Mouse (Mus musculus) intestine, embryonic 16.5 days (tissue): ENCODE results near the gene Qdpr. TPM values are rescaled to one million over a fixed set of nuclear protein-coding genes. Genes with fewer than 3 reads are reported as not detected.
A peak's percentile ranks its signal among the peaks of the same experiment; 100 is the strongest.

Experiments
- ATAC-seq: fragments of 200-750 bp; cut with Nextera tagmentation; 2 replicates; pipeline ENCODE4 v1.8.0; 2017; ENCODE audit warnings: moderate TSS enrichment, moderate library complexity
- H3K27ac ChIP-seq: fragments of 300-500 bp; sonication (generic); 2 replicates; pipeline ENCODE4 v1.5.1; 2014; ENCODE audit warnings: mild to moderate bottlenecking, low read length
- H3K27me3 ChIP-seq: fragments of 300-500 bp; sonication (generic); replicated peaks from 2 replicates; pipeline ENCODE4 v1.6.1; 2014; ENCODE audit warnings: low read length, control low read depth, mixed read lengths; ENCODE audit not compliant: control insufficient read depth, insufficient read depth
- H3K36me3 ChIP-seq: fragments of 300-500 bp; sonication (generic); 2 replicates; pipeline ENCODE4 v1.6.1; 2014; ENCODE audit warnings: low read length, control low read depth; ENCODE audit not compliant: control insufficient read depth, insufficient read depth
- H3K4me1 ChIP-seq: fragments of 300-500 bp; sonication (generic); 2 replicates; pipeline ENCODE4 v1.6.1; 2014; ENCODE audit warnings: low read length, control low read depth, mixed read lengths; ENCODE audit not compliant: control insufficient read depth, insufficient read depth
- H3K4me2 ChIP-seq: fragments of 300-500 bp; sonication (generic); 2 replicates; pipeline ENCODE4 v1.6.1; 2014; ENCODE audit warnings: low read depth, low read length, control low read depth
- H3K4me3 ChIP-seq: fragments of 300-500 bp; sonication (generic); 2 replicates; pipeline ENCODE4 v1.5.1; 2014; ENCODE audit warnings: mild to moderate bottlenecking, low read length
- H3K9ac ChIP-seq: fragments of 300-500 bp; sonication (generic); 2 replicates; pipeline ENCODE4 v1.6.1; 2014; ENCODE audit warnings: low read depth, low read length
- H3K9me3 ChIP-seq: fragments of 300-500 bp; sonication (generic); 2 replicates; pipeline ENCODE4 v1.6.1; 2016; ENCODE audit warnings: low read length, control low read depth; ENCODE audit not compliant: control insufficient read depth
- WGBS: fragments of 180-500 bp; shearing (Covaris S2); extraction: QIAGEN DNeasy Blood & Tissue Kit; methylation state at CpG from one replicate; pipeline ENCODE4 v1.1.7; 2014; 5-methylcytosine and 5-hydroxymethylcytosine counted together
- polyA plus RNA-seq: library from polyadenylated mRNA; unstranded; fragments of >200 nt; fragmentation: Nextera tagmentation; extraction: Ambion mirVana; gene quantifications from 2 replicates; pipeline ENCODE4 v1.2.1, GENCODE M21; 2015

Qdpr gene
- 359 and 405 TPM in 2 replicates for polyA plus RNA-seq

GRCm38 (mm10) chr5:45449831-45450716, at the start of gene Qdpr:
Qdpr (minus strand) TSS chr5:45450236.
- H3K9ac ChIP-seq, result peak within 1 kb of the TSS; percentile 78
- WGBS, result under 1% methylated on average over 70 of the region's 70 CpGs
- peak within 1 kb of the TSS; percentile 91 for H3K27ac ChIP-seq
- H3K9me3 ChIP-seq, result no peaks in the 10 kb centered on the region
- ATAC-seq, result peak; percentile 98
- peaks cover 11% of the 10 kb centered on the region for H3K4me1 ChIP-seq
- peak within 1 kb of the TSS; percentile 84 for H3K4me2 ChIP-seq
- no peaks in the 10 kb centered on the region for H3K36me3 ChIP-seq
- no peaks in the 10 kb centered on the region for H3K27me3 ChIP-seq
- H3K4me3 ChIP-seq, result peak within 1 kb of the TSS; percentile 65

GRCm38 (mm10) chr5:45497564-45497963, 47.5 kb upstream of the Qdpr start:
- Histone ChIP-seq H3K36me3 (peaks cover 12% of the 10 kb centered on the region), H3K9ac (no peak overlapping the region), H3K4me3 (no peak overlapping the region), H3K27me3 (no peaks in the 10 kb centered on the region), H3K4me2 (no peak overlapping the region), H3K4me1 (peaks cover 13% of the 10 kb centered on the region), H3K27ac (no peak overlapping the region), H3K9me3 (no peaks in the 10 kb centered on the region)
- WGBS, result 86% methylated on average over 5 of the region's 5 CpGs
- ATAC-seq, result no peak

- no peak for ATAC-seq
- H3K4me3 ChIP-seq, result no peak overlapping the region
- no peaks in the 10 kb centered on the region for H3K9me3 ChIP-seq
- H3K4me2 ChIP-seq, result no peak overlapping the region
- 90% methylated on average over 12 of the region's 12 CpGs for WGBS
- no peak overlapping the region for H3K27ac ChIP-seq
- no peaks in the 10 kb centered on the region for H3K27me3 ChIP-seq
- peaks cover 13% of the 10 kb centered on the region for H3K4me1 ChIP-seq
- H3K36me3 ChIP-seq, result peaks cover 12% of the 10 kb centered on the region
- no peak overlapping the region for H3K9ac ChIP-seq
Measured at GRCm38 (mm10) chr5:45496930-45497550, 47.0 kb upstream of the Qdpr start.

GRCm38 (mm10) chr5:45496479-45496878, 46.4 kb upstream of the Qdpr start:
- peaks cover 6% of the 10 kb centered on the region for H3K36me3 ChIP-seq
- peaks cover 13% of the 10 kb centered on the region for H3K4me1 ChIP-seq
- H3K4me3 ChIP-seq, result no peak overlapping the region
- no peak overlapping the region for H3K4me2 ChIP-seq
- H3K9ac ChIP-seq, result no peak overlapping the region
- ATAC-seq, result no peak
- no peaks in the 10 kb centered on the region for H3K9me3 ChIP-seq
- WGBS, result 87% methylated on average over 4 of the region's 4 CpGs
- no peak overlapping the region for H3K27ac ChIP-seq
- no peaks in the 10 kb centered on the region for H3K27me3 ChIP-seq

- no peak overlapping the region for H3K4me3 ChIP-seq
- H3K36me3 ChIP-seq, result peaks cover 5% of the 10 kb centered on the region
- H3K4me2 ChIP-seq, result peak overlapping the region; percentile 26; the same call in 1 of the 2 replicates
- peak overlapping the region; percentile 67 for H3K27ac ChIP-seq
- no peak overlapping the region for H3K9ac ChIP-seq
- H3K4me1 ChIP-seq, result peaks cover 13% of the 10 kb centered on the region
- H3K9me3 ChIP-seq, result no peaks in the 10 kb centered on the region
- no peaks in the 10 kb centered on the region for H3K27me3 ChIP-seq
- ATAC-seq, result peak; percentile 24; the same call in 1 of the 2 replicates
Measured at GRCm38 (mm10) chr5:45496042-45496441, 46.0 kb upstream of the Qdpr start.

- Histone ChIP-seq H3K4me2 (peak overlapping the region; percentile 26), H3K36me3 (peaks cover 5% of the 10 kb centered on the region), H3K4me3 (no peak overlapping the region), H3K9ac (no peak overlapping the region; the same call in 1 of the 2 replicates), H3K9me3 (no peaks in the 10 kb centered on the region), H3K27me3 (no peaks in the 10 kb centered on the region), H3K4me1 (peaks cover 13% of the 10 kb centered on the region), H3K27ac (peak overlapping the region; percentile 67)
- 0 out of 2 replicates have a peak, but pooled peaks have one; percentile 0 for ATAC-seq
- WGBS, result 77% methylated on average over 3 of the region's 3 CpGs
Measured at GRCm38 (mm10) chr5:45495429-45495975, 45.5 kb upstream of the Qdpr start.

GRCm38 (mm10) chr5:45494093-45494755, 44.2 kb upstream of the Qdpr start:
- ATAC-seq, result no peak
- Histone ChIP-seq H3K27ac (peak overlapping the region; percentile 72), H3K36me3 (0 out of 2 replicates have a peak, but pooled peaks cover 2% of the 10 kb centered on the region), H3K4me1 (peaks cover 13% of the 10 kb centered on the region), H3K9me3 (no peaks in the 10 kb centered on the region), H3K4me3 (peak overlapping the region; percentile 81), H3K9ac (peak overlapping the region; percentile 90), H3K27me3 (no peaks in the 10 kb centered on the region), H3K4me2 (peak overlapping the region; percentile 73)
- 43% methylated on average over 9 of the region's 9 CpGs for WGBS

GRCm38 (mm10) chr5:45493191-45494092, 43.4 kb upstream of the Qdpr start, which contains the start of gene Lap3:
Lap3 (plus strand) TSS chr5:45493374.
- Histone ChIP-seq H3K4me3 (peak within 1 kb of the TSS; percentile 81), H3K4me2 (peak within 1 kb of the TSS; percentile 73), H3K9ac (peak within 1 kb of the TSS; percentile 90), H3K27ac (peak within 1 kb of the TSS; percentile 72), H3K36me3 (0 out of 2 replicates have a peak, but pooled peaks cover 2% of the 10 kb centered on the region), H3K4me1 (peaks cover 13% of the 10 kb centered on the region), H3K27me3 (no peaks in the 10 kb centered on the region), H3K9me3 (no peaks in the 10 kb centered on the region)
- under 1% methylated on average over 78 of the region's 78 CpGs for WGBS
- ATAC-seq, result peak; percentile 92
